Comparison of ENCODE assay signal across 8 mouse cellular contexts in the genomic region with DNA sequence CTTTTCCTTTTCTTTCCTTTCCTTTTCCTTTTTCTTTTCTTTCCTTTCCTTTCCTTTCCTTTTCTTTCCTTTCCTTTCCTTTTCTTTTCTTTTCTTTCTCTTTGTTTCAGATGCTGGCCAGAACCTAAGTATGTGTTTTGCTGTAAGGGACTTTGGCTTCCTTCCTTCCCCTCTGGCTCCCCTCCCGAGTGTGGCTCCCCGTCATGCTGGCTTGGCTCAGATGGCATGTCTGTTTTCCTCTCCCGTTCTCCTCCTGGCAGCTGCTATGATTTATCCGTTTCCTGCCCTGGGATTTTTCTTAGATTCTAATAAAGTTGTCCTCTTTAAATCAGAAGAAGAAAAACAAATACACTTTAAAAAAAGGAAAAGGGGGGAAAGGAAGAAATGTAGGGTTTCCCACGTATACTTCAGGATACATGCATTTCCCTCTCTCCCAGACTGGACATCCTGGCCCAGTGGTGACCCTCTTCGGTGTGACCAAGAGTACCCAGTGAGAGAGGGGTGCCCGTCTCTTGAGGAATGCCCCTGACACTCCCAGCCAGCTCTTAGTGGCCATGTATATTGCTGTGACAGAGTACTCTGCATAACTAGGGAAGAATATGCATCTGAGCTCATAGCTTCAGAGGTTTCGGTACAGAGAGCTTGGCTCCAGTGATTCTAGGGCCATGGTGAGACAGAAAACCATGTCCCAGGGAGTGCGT.
DNase-seq lines count a peak whose midpoint lies in the region; ATAC-seq and TF ChIP-seq lines count a peak whose summit lies in the region.

No protein-coding gene starts in this region.

- no peak for DNase-seq in left cerebral cortex, adult 2 months (ENCODE audit: extremely low spot score in 1 of 2, low spot score in 2 of 2)
- no peak for DNase-seq in left cerebral cortex, adult 8-10 months (ENCODE audit: low spot score in 2 of 2)
- peak; percentile 73 to 82 for DNase-seq in adrenal gland, postnatal 36 days
- DNase-seq in gastrocnemius, adult 18-20 months (ENCODE audit: low spot score) = peak; percentile 83
- DNase-seq in layer of hippocampus, postnatal 10 days (ENCODE audit: low spot score in 2 of 2) = peak; percentile 65 to 74
- no peak for DNase-seq in MN1 (ENCODE audit: low spot score)

- intact Hi-C loops in left cerebral cortex, adult 2 months (cut with DNase I) = no loop called here

- 60% methylated on average over 9 of the region's 9 CpGs for WGBS in hindbrain, embryonic 15.5 days

- no peaks in the 10 kb centered on the region for H3K9me3 ChIP-seq in hindbrain, embryonic 15.5 days

- H3K4me1 ChIP-seq in hindbrain, embryonic 15.5 days (replicated peaks) = peaks cover 40% of the 10 kb centered on the region

- no peak overlapping the region for H3K4me3 ChIP-seq in left cerebral cortex, adult 2 months
- no peak overlapping the region for H3K4me3 ChIP-seq in hindbrain, embryonic 15.5 days

- H3K27ac ChIP-seq in left cerebral cortex, adult 2 months = peak overlapping the region; percentile 25; the same call in 1 of the 2 replicates
- H3K27ac ChIP-seq in hindbrain, embryonic 15.5 days (replicated peaks) = peak overlapping the region; percentile 58; the same call in 1 of the 2 replicates

- H3K4me2 ChIP-seq in hindbrain, embryonic 15.5 days = no peak overlapping the region

- TF ChIP-seq CTCF in left cerebral cortex, adult 2 months (IDR thresholded peaks at IDR 0.05) = no peak

- H3K36me3 ChIP-seq in hindbrain, embryonic 15.5 days = no peaks in the 10 kb centered on the region

- ATAC-seq in hindbrain, embryonic 15.5 days (ENCODE audit: low FRiP score, low read depth) = no peak
- ATAC-seq in monocyte, adult 5-6 weeks (replicated peaks; ENCODE audit: insufficient number of reproducible peaks, low FRiP score, low TSS enrichment, poor library complexity, severe bottlenecking) = no peak

- H3K9ac ChIP-seq in hindbrain, embryonic 15.5 days = no peak overlapping the region

- H3K27me3 ChIP-seq in hindbrain, embryonic 15.5 days = no peaks in the 10 kb centered on the region

Comparison
In these comparisons a context has a peak if more than half of its experiments do, and no peak if none do; other contexts are left out.
1. DNase-seq: peak in adrenal gland, postnatal 36 days (2 of 2), gastrocnemius, adult 18-20 months (single experiment) and layer of hippocampus, postnatal 10 days (2 of 2); none in left cerebral cortex, adult 2 months (0 of 2), left cerebral cortex, adult 8-10 months (0 of 2) and MN1 (single experiment).